Mouse (Mus musculus): ENCODE data around the gene Zfr2.
"Not testable (repeated sequence)": the region's sequence is repeated elsewhere in the genome, so short reads cannot be mapped to it uniquely, and the experiment has no call there.

Gene Zfr2

GRCm38 (mm10) chr10:81202978-81203720 lies 29.8 kb upstream of the Zfr2 start:
- no peak for DNase-seq (ENCODE audit: low spot score in 2 of 2)

GRCm38 (mm10) chr10:81204137-81204536 lies 28.8 kb upstream of the Zfr2 start:
- no peak for DNase-seq (ENCODE audit: low spot score in 2 of 2)

GRCm38 (mm10) chr10:81210154-81210553 lies 22.8 kb upstream of the Zfr2 start:
- DNase-seq (ENCODE audit: low spot score in 2 of 2): peak in 1 of 2 experiments; percentile 46

- DNase-seq (ENCODE audit: low spot score in 2 of 2): no peak
These were observed 16.7 kb upstream of the Zfr2 start for GRCm38 (mm10) chr10:81216260-81216659.

- DNase-seq (ENCODE audit: low spot score in 2 of 2): no peak
These were observed 16.1 kb upstream of the Zfr2 start for GRCm38 (mm10) chr10:81216810-81217209.

GRCm38 (mm10) chr10:81217267-81217666 lies 15.7 kb upstream of the Zfr2 start:
- DNase-seq (ENCODE audit: low spot score in 2 of 2): peak in 1 of 2 experiments; percentile 67

- peak; percentile 74 to 87 for DNase-seq (ENCODE audit: low spot score in 2 of 2)
These were observed 15.0 kb upstream of the Zfr2 start for GRCm38 (mm10) chr10:81217964-81218363.

GRCm38 (mm10) chr10:81221402-81222015 lies 11.4 kb upstream of the Zfr2 start:
- DNase-seq (ENCODE audit: low spot score in 2 of 2): no peak

- DNase-seq (ENCODE audit: low spot score in 2 of 2): not testable (repeated sequence)
These were observed 9.2 kb upstream of the Zfr2 start for GRCm38 (mm10) chr10:81223731-81224130.

- no peak for DNase-seq (ENCODE audit: low spot score in 2 of 2)
These were observed 3.1 kb upstream of the Zfr2 start for GRCm38 (mm10) chr10:81229735-81230437.

GRCm38 (mm10) chr10:81230438-81231332 lies 2.3 kb upstream of the Zfr2 start, which contains the start of gene Atcay:
Gene Atcay, minus strand, starts transcription at chr10:81230833.
- no peak for DNase-seq (ENCODE audit: low spot score in 2 of 2)

- DNase-seq (ENCODE audit: low spot score in 2 of 2): no peak
These were observed 1.5 kb upstream of the Zfr2 start for GRCm38 (mm10) chr10:81231436-81231835.

GRCm38 (mm10) chr10:81233226-81233585 lies 251 bp downstream of the Zfr2 start:
- DNase-seq (ENCODE audit: low spot score in 2 of 2): no peak

- no peak for DNase-seq (ENCODE audit: low spot score in 2 of 2)
These were observed 1.3 kb downstream of the Zfr2 start for GRCm38 (mm10) chr10:81234206-81234605.

- no peak for DNase-seq (ENCODE audit: low spot score in 2 of 2)
These were observed 3.7 kb downstream of the Zfr2 start for GRCm38 (mm10) chr10:81236471-81237268.

- DNase-seq (ENCODE audit: low spot score in 2 of 2): no peak
These were observed 5.7 kb downstream of the Zfr2 start for GRCm38 (mm10) chr10:81238618-81239017.

GRCm38 (mm10) chr10:81240876-81241275 lies 7.9 kb downstream of the Zfr2 start:
- peak in 1 of 2 experiments; percentile 83 for DNase-seq (ENCODE audit: low spot score in 2 of 2)

- no peak for DNase-seq (ENCODE audit: low spot score in 2 of 2)
These were observed 9.1 kb downstream of the Zfr2 start for GRCm38 (mm10) chr10:81242021-81242420.

- no peak for DNase-seq (ENCODE audit: low spot score in 2 of 2)
These were observed 11.2 kb downstream of the Zfr2 start for GRCm38 (mm10) chr10:81244146-81244545.

GRCm38 (mm10) chr10:81244595-81244994 lies 11.6 kb downstream of the Zfr2 start:
- peak; percentile 82 to 88 for DNase-seq (ENCODE audit: low spot score in 2 of 2)

- DNase-seq (ENCODE audit: low spot score in 2 of 2): no peak
These were observed 12.2 kb downstream of the Zfr2 start for GRCm38 (mm10) chr10:81245166-81245565.
